Mouse (Mus musculus) c-Kit-positive CD71-positive TER-119-negative erythroid progenitor cells, embryonic 14.5 days (primary cell): ENCODE results near the gene Chac1.
A peak's percentile ranks its signal among the peaks of the same experiment; 100 is the strongest.

ENCODE experiments used
- DNase-seq: peaks from one replicate; pipeline ENCODE4 v3.0.0-alpha.2; 2013; ENCODE audit warnings: low read depth

The Chac1 gene

GRCm38 (mm10) chr2:119327942-119328526 lies 23.0 kb upstream of the Chac1 start:
- no peak for DNase-seq

GRCm38 (mm10) chr2:119328546-119328945 lies 22.5 kb upstream of the Chac1 start:
- no peak for DNase-seq

- DNase-seq: no peak
Measured at GRCm38 (mm10) chr2:119329123-119329817, 21.8 kb upstream of the Chac1 start.

GRCm38 (mm10) chr2:119330795-119331194 lies 20.2 kb upstream of the Chac1 start:
- DNase-seq: no peak

- no peak for DNase-seq
Measured at GRCm38 (mm10) chr2:119332177-119332661, 18.8 kb upstream of the Chac1 start.

GRCm38 (mm10) chr2:119334135-119334534 lies 16.9 kb upstream of the Chac1 start:
- no peak for DNase-seq

- DNase-seq: no peak
Measured at GRCm38 (mm10) chr2:119334964-119335525, 16.0 kb upstream of the Chac1 start.

- DNase-seq: no peak
Measured at GRCm38 (mm10) chr2:119335535-119335934, 15.5 kb upstream of the Chac1 start.

- no peak for DNase-seq
Measured at GRCm38 (mm10) chr2:119336002-119336401, 15.0 kb upstream of the Chac1 start.

- no peak for DNase-seq
Measured at GRCm38 (mm10) chr2:119336470-119336869, 14.6 kb upstream of the Chac1 start.

GRCm38 (mm10) chr2:119337425-119338265 lies 13.4 kb upstream of the Chac1 start:
- peak; percentile 69 for DNase-seq

- DNase-seq: no peak
Measured at GRCm38 (mm10) chr2:119344537-119345138, 6.4 kb upstream of the Chac1 start.

GRCm38 (mm10) chr2:119353707-119354106 lies 2.7 kb downstream of the Chac1 start:
- no peak for DNase-seq

GRCm38 (mm10) chr2:119355089-119355488 lies 4.1 kb downstream of the Chac1 start:
- DNase-seq: no peak

- no peak for DNase-seq
Measured at GRCm38 (mm10) chr2:119355651-119356050, 4.6 kb downstream of the Chac1 start.

- no peak for DNase-seq
Measured at GRCm38 (mm10) chr2:119356310-119356709, 5.3 kb downstream of the Chac1 start.

GRCm38 (mm10) chr2:119356805-119357204 lies 5.8 kb downstream of the Chac1 start:
- DNase-seq: no peak

- DNase-seq: no peak
Measured at GRCm38 (mm10) chr2:119358249-119358648, 7.2 kb downstream of the Chac1 start.

- no peak for DNase-seq
Measured at GRCm38 (mm10) chr2:119359721-119360291, 8.8 kb downstream of the Chac1 start.

GRCm38 (mm10) chr2:119364969-119365368 lies 13.9 kb downstream of the Chac1 start:
- no peak for DNase-seq

GRCm38 (mm10) chr2:119367346-119367745 lies 16.3 kb downstream of the Chac1 start:
- no peak for DNase-seq

GRCm38 (mm10) chr2:119370116-119370515 lies 19.1 kb downstream of the Chac1 start:
- no peak for DNase-seq
